Mouse (Mus musculus): ENCODE measurements around the gene Sgcd. TPM values are rescaled to one million over a fixed set of nuclear protein-coding genes. Genes with fewer than 3 reads are reported as not detected.
"Not testable (repeated sequence)": the region's sequence is repeated elsewhere in the genome, so short reads cannot be mapped to it uniquely, and the experiment has no call there.

The Sgcd gene
- total RNA-seq, 2 experiments from 2014 or later = not detected

GRCm38 (mm10) chr11:47460700-47461099, 528.1 kb downstream of the Sgcd start:
- ATAC-seq (replicated peaks; ENCODE audit: poor library complexity) = not testable (repeated sequence)

GRCm38 (mm10) chr11:47460149-47460548, 528.6 kb downstream of the Sgcd start:
- ATAC-seq (replicated peaks; ENCODE audit: poor library complexity) = no peak

- ATAC-seq (replicated peaks; ENCODE audit: poor library complexity) = no peak
Observed at GRCm38 (mm10) chr11:47459214-47459613, 529.6 kb downstream of the Sgcd start.

GRCm38 (mm10) chr11:47447790-47448189, 541.0 kb downstream of the Sgcd start:
- no peak for ATAC-seq (replicated peaks; ENCODE audit: poor library complexity)

- no peak for ATAC-seq (replicated peaks; ENCODE audit: poor library complexity)
Observed at GRCm38 (mm10) chr11:47446337-47446736, 542.4 kb downstream of the Sgcd start.

GRCm38 (mm10) chr11:47445683-47446082, 543.1 kb downstream of the Sgcd start:
- no peak for ATAC-seq (replicated peaks; ENCODE audit: poor library complexity)

GRCm38 (mm10) chr11:47442266-47442665, 546.5 kb downstream of the Sgcd start:
- no peak for ATAC-seq (replicated peaks; ENCODE audit: poor library complexity)

- no peak for ATAC-seq (replicated peaks; ENCODE audit: poor library complexity)
Observed at GRCm38 (mm10) chr11:47399607-47400006, 589.2 kb downstream of the Sgcd start.

- not testable (repeated sequence) for ATAC-seq (replicated peaks; ENCODE audit: poor library complexity)
Observed at GRCm38 (mm10) chr11:47390798-47391197, 598.0 kb downstream of the Sgcd start.

- ATAC-seq (replicated peaks; ENCODE audit: poor library complexity) = no peak
Observed at GRCm38 (mm10) chr11:47389327-47389726, 599.4 kb downstream of the Sgcd start.

GRCm38 (mm10) chr11:47387726-47388125, 601.0 kb downstream of the Sgcd start:
- no peak for ATAC-seq (replicated peaks; ENCODE audit: poor library complexity)

- ATAC-seq (replicated peaks; ENCODE audit: poor library complexity) = no peak
Observed at GRCm38 (mm10) chr11:47386136-47386535, 602.6 kb downstream of the Sgcd start.

- no peak for ATAC-seq (replicated peaks; ENCODE audit: poor library complexity)
Observed at GRCm38 (mm10) chr11:47379630-47379958, 609.2 kb downstream of the Sgcd start.

GRCm38 (mm10) chr11:47378843-47379629, 609.7 kb downstream of the Sgcd start:
- no peak for ATAC-seq (replicated peaks; ENCODE audit: poor library complexity)

- no peak for ATAC-seq (replicated peaks; ENCODE audit: poor library complexity)
Observed at GRCm38 (mm10) chr11:47377421-47377820, 611.3 kb downstream of the Sgcd start.

GRCm38 (mm10) chr11:47376915-47377314, 611.9 kb downstream of the Sgcd start:
- ATAC-seq (replicated peaks; ENCODE audit: poor library complexity) = no peak

- ATAC-seq (replicated peaks; ENCODE audit: poor library complexity) = no peak
Observed at GRCm38 (mm10) chr11:47371616-47372015, 617.2 kb downstream of the Sgcd start.

GRCm38 (mm10) chr11:47351585-47351984, 637.2 kb downstream of the Sgcd start:
- no peak for ATAC-seq (replicated peaks; ENCODE audit: poor library complexity)

- ATAC-seq (replicated peaks; ENCODE audit: poor library complexity) = no peak
Observed at GRCm38 (mm10) chr11:47343486-47343885, 645.3 kb downstream of the Sgcd start.

GRCm38 (mm10) chr11:47333702-47334101, 655.1 kb downstream of the Sgcd start:
- ATAC-seq (replicated peaks; ENCODE audit: poor library complexity) = no peak

- no peak for ATAC-seq (replicated peaks; ENCODE audit: poor library complexity)
Observed at GRCm38 (mm10) chr11:47305579-47305978, 683.2 kb downstream of the Sgcd start.

- ATAC-seq (replicated peaks; ENCODE audit: poor library complexity) = no peak
Observed at GRCm38 (mm10) chr11:47304702-47305450, 683.9 kb downstream of the Sgcd start.

Data from megakaryocyte progenitor cell, adult 5-6 weeks (primary cell).